Comparison of ENCODE assay signal across 9 mouse cellular contexts in the genomic region with DNA sequence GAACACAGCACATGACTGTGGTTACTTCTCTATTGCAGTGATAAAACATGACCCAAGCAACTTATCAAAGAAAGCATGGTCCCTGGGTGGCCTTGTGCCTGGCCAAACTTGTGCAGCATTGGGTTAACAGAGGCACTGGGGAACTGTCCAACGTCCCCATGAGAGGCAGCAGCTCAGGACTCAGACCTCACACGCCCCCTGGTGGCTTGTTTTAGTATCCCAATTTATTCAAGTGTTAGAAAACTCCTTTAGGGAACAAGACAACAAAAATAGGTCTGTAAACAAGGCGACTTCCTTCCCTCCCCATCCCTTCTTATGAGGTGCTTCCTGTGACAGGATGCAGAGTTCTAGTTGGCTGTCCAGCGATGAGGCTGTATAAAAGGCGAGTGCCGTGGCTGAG. TPM values are rescaled to one million over a fixed set of nuclear protein-coding genes. Genes with fewer than 3 reads are reported as not detected.
DNase-seq lines count a peak whose midpoint lies in the region; ATAC-seq and TF ChIP-seq lines count a peak whose summit lies in the region.
"Had no signal": no experiment of that assay in that cellular context is flagged by ENCODE, and none has a peak within 500 bp of the region (broad histone marks: within the 10 kb centered on the region; RNA-seq: fewer than 3 reads in every experiment).

No protein-coding gene starts in this region.

- TF ChIP-seq POLR2A in kidney, adult 2 months (IDR thresholded peaks at IDR 0.05; ENCODE audit: low read depth, low read length) = no peak

- peak; percentile 53 for DNase-seq in forebrain, embryonic 14.5 days (ENCODE audit: low spot score)
- DNase-seq in urinary bladder, postnatal 25 days (ENCODE audit: low spot score) = peak; percentile 21
- DNase-seq in urinary bladder, postnatal 10 days (ENCODE audit: low spot score) = no peak
- DNase-seq in embryo, embryonic 10.5 days (ENCODE audit: low spot score) = peak; percentile 83
- peak; percentile 86 for DNase-seq in kidney, adult 2 months
- peak; percentile 26 to 65 for DNase-seq in lung, adult 18-20 months
- DNase-seq in spleen, adult 12 weeks (ENCODE audit: low spot score) = peak; percentile 6

- no peak overlapping the region for H3K27ac ChIP-seq in forebrain, embryonic 14.5 days (ENCODE audit: low read depth, low read length)
- no peak overlapping the region for H3K27ac ChIP-seq in forebrain, embryonic 13.5 days
- H3K27ac ChIP-seq in kidney, adult 2 months (ENCODE audit: insufficient read depth, low read depth, low read length) = no peak overlapping the region
- H3K27ac ChIP-seq: lung, embryonic 15.5 days had no signal

- no peak for ATAC-seq in forebrain, embryonic 14.5 days
- ATAC-seq in forebrain, embryonic 13.5 days = no peak

- H3K9me3 ChIP-seq in forebrain, embryonic 14.5 days (replicated peaks; ENCODE audit: control insufficient read depth, low read length) = no peaks in the 10 kb centered on the region
- H3K9me3 ChIP-seq in forebrain, embryonic 13.5 days (replicated peaks) = no peaks in the 10 kb centered on the region
- H3K9me3 ChIP-seq: lung, embryonic 15.5 days had no signal

- peak; percentile 65 for TF ChIP-seq CTCF in kidney, adult 2 months (conservative IDR thresholded peaks at IDR 0.05; ENCODE audit: insufficient read depth, insufficient read length, low read depth, low read length)

- H3K27me3 ChIP-seq in forebrain, embryonic 14.5 days (replicated peaks; ENCODE audit: control insufficient read depth, insufficient read depth, low read length) = no peaks in the 10 kb centered on the region
- H3K27me3 ChIP-seq in forebrain, embryonic 13.5 days = no peaks in the 10 kb centered on the region
- no peaks in the 10 kb centered on the region for H3K27me3 ChIP-seq in kidney, adult 2 months (replicated peaks; ENCODE audit: control insufficient read depth, insufficient read depth, low read length)
- H3K27me3 ChIP-seq: lung, embryonic 15.5 days had no signal

- 33% methylated on average over 6 of the region's 6 CpGs for WGBS in forebrain, embryonic 14.5 days
- 30% methylated on average over 6 of the region's 6 CpGs for WGBS in forebrain, embryonic 13.5 days
- 28% methylated on average over 6 of the region's 6 CpGs for whole genome bisulfite sequencing in kidney, adult 2 months

- no peak overlapping the region for H3K9ac ChIP-seq in forebrain, embryonic 14.5 days (ENCODE audit: low read length)
- no peak overlapping the region for H3K9ac ChIP-seq in forebrain, embryonic 13.5 days
- H3K9ac ChIP-seq: lung, embryonic 15.5 days had no signal

- H3K4me3 ChIP-seq in forebrain, embryonic 14.5 days (ENCODE audit: low read depth, low read length) = no peak overlapping the region
- H3K4me3 ChIP-seq in forebrain, embryonic 13.5 days = no peak overlapping the region
- H3K4me3 ChIP-seq in kidney, adult 2 months (ENCODE audit: insufficient read depth, low read depth, low read length) = no peak overlapping the region
- H3K4me3 ChIP-seq: lung, embryonic 15.5 days had no signal

- no peaks in the 10 kb centered on the region for H3K4me1 ChIP-seq in forebrain, embryonic 14.5 days (ENCODE audit: control insufficient read depth, insufficient read depth, low read length)
- no peaks in the 10 kb centered on the region for H3K4me1 ChIP-seq in forebrain, embryonic 13.5 days
- H3K4me1 ChIP-seq in kidney, adult 2 months (ENCODE audit: control insufficient read depth, insufficient read depth, low read length) = no peaks in the 10 kb centered on the region
- H3K4me1 ChIP-seq: lung, embryonic 15.5 days had no signal

- no peaks in the 10 kb centered on the region; the same call in 1 of the 2 replicates for H3K36me3 ChIP-seq in forebrain, embryonic 14.5 days (ENCODE audit: control insufficient read depth, insufficient read depth, low read length)
- no peaks in the 10 kb centered on the region for H3K36me3 ChIP-seq in forebrain, embryonic 13.5 days (ENCODE audit: poor library complexity, severe bottlenecking)
- no peaks in the 10 kb centered on the region for H3K36me3 ChIP-seq in kidney, adult 2 months (ENCODE audit: control insufficient read depth, insufficient read depth, low read length)
- H3K36me3 ChIP-seq: lung, embryonic 15.5 days had no signal

- H3K4me2 ChIP-seq in forebrain, embryonic 14.5 days (ENCODE audit: low read length) = no peak overlapping the region
- H3K4me2 ChIP-seq in forebrain, embryonic 13.5 days = no peak overlapping the region
- H3K4me2 ChIP-seq: lung, embryonic 15.5 days had no signal

RNA-seq across cellular contexts. Expression of gene Nagpa, which starts 8.7 kb away (rescaled TPM):
- polyA plus RNA-seq in forebrain, embryonic 14.5 days (2014; fragmentation: Nextera tagmentation; extraction: Ambion mirVana) = 7.4 and 8.1 TPM in 2 replicates
- polyA plus RNA-seq in forebrain, embryonic 13.5 days (2015; fragmentation: Nextera tagmentation; extraction: Ambion mirVana) = 8.5 and 9.4 TPM in 2 replicates
- 29.4 and 30.5 TPM in 2 replicates for polyA plus RNA-seq in kidney, adult 2 months (2012; rRNA removed)

RNA-seq across cellular contexts. Expression of gene AU021092, which starts 27.0 kb away (rescaled TPM):
- 17.4 and 17.6 TPM in 2 replicates for polyA plus RNA-seq in forebrain, embryonic 14.5 days (2014; fragmentation: Nextera tagmentation; extraction: Ambion mirVana)
- 8.5 and 10.3 TPM in 2 replicates for polyA plus RNA-seq in forebrain, embryonic 13.5 days (2015; fragmentation: Nextera tagmentation; extraction: Ambion mirVana)
- 42.5 and 46.4 TPM in 2 replicates for polyA plus RNA-seq in kidney, adult 2 months (2012; rRNA removed)

RNA-seq across cellular contexts. Expression of gene Alg1, which starts 38.3 kb away (rescaled TPM):
- 32.2 and 35.1 TPM in 2 replicates for polyA plus RNA-seq in forebrain, embryonic 14.5 days (2014; fragmentation: Nextera tagmentation; extraction: Ambion mirVana)
- 26.3 and 30.0 TPM in 2 replicates for polyA plus RNA-seq in forebrain, embryonic 13.5 days (2015; fragmentation: Nextera tagmentation; extraction: Ambion mirVana)
- polyA plus RNA-seq in kidney, adult 2 months (2012; rRNA removed) = 71.1 and 81.7 TPM in 2 replicates

RNA-seq across cellular contexts. Expression of gene Sec14l5, which starts 48.2 kb away (rescaled TPM):
- 0.17 TPM in 1 of 2 replicates, not detected in the other for polyA plus RNA-seq in forebrain, embryonic 14.5 days (2014; fragmentation: Nextera tagmentation; extraction: Ambion mirVana)
- 0.10 and 0.18 TPM in 2 replicates for polyA plus RNA-seq in forebrain, embryonic 13.5 days (2015; fragmentation: Nextera tagmentation; extraction: Ambion mirVana)
- polyA plus RNA-seq in kidney, adult 2 months (2012; rRNA removed) = 0.07 and 0.34 TPM in 2 replicates
